Mouse (Mus musculus) C2C12 (cell line): ENCODE data around the gene Cldn7. TPM values are rescaled to one million over a fixed set of nuclear protein-coding genes. Genes with fewer than 3 reads are reported as not detected.

ENCODE experiments used
- H3K27me3 ChIP-seq: one replicate; pipeline ENCODE4 v1.6.1; 2011; ENCODE audit not compliant: control insufficient read depth, insufficient read depth, insufficient read length
- H3K36me3 ChIP-seq: one replicate; pipeline ENCODE4 v1.6.1; 2011; ENCODE audit not compliant: control insufficient read depth, insufficient read depth
- H3K4me3 ChIP-seq: one replicate; pipeline ENCODE4 v1.5.1; 2011; ENCODE audit warnings: mild to moderate bottlenecking, control low read depth; ENCODE audit not compliant: poor library complexity, insufficient read depth, severe bottlenecking
- H3K79me2 ChIP-seq: one replicate; pipeline ENCODE4 v1.6.1; 2011; ENCODE audit not compliant: control insufficient read depth, insufficient read depth
- H3K79me3 ChIP-seq: one replicate; pipeline ENCODE4 v1.6.1; 2011; ENCODE audit warnings: low read depth, control low read depth
- H3ac ChIP-seq: one replicate; pipeline ENCODE3; 2011; ENCODE audit warnings: low read depth; ENCODE audit not compliant: control insufficient read depth, insufficient read length
- CEBPB ChIP-seq: IDR thresholded peaks from one replicate; pipeline ENCODE4 v1.6.1; 2011; ENCODE audit warnings: low read depth, mild to moderate bottlenecking, control low read depth, moderate library complexity
- CTCF ChIP-seq: IDR thresholded peaks from one replicate; pipeline ENCODE4 v1.5.1; 2011; ENCODE audit not compliant: control insufficient read depth, insufficient read depth, insufficient read length
- FOSL1 ChIP-seq: IDR thresholded peaks from one replicate; pipeline ENCODE4 v1.8.0; 2011; ENCODE audit warnings: mild to moderate bottlenecking, low read length; ENCODE audit not compliant: poor library complexity, insufficient read depth, severe bottlenecking
- MAX ChIP-seq: IDR thresholded peaks from one replicate; pipeline ENCODE4 v1.6.1; 2011; ENCODE audit warnings: mild to moderate bottlenecking, control low read depth
- MYOD1 ChIP-seq: IDR thresholded peaks from one replicate; pipeline ENCODE4 v1.6.1; 2011; ENCODE audit warnings: low read depth; ENCODE audit not compliant: control insufficient read depth, insufficient read length
- MYOG ChIP-seq: IDR thresholded peaks from one replicate; pipeline ENCODE4 v1.6.1; 2011; ENCODE audit not compliant: control insufficient read depth, insufficient read length; ENCODE audit errors: extremely low read depth
- USF1 ChIP-seq: IDR thresholded peaks from one replicate; pipeline ENCODE4 v1.6.1; 2011; ENCODE audit warnings: low read depth, mild to moderate bottlenecking, control low read depth, moderate library complexity
- polyA plus RNA-seq: library from polyadenylated mRNA; unstranded; fragments of >200 nt; fragmentation: generic; extraction: Trizol; gene quantifications from one replicate; pipeline ENCODE4 v1.2.1, GENCODE M21; 2012; ENCODE audit warnings: missing spikeins

Cldn7 gene
- polyA plus RNA-seq, 1 experiment, result 0.06 TPM

DNA sequence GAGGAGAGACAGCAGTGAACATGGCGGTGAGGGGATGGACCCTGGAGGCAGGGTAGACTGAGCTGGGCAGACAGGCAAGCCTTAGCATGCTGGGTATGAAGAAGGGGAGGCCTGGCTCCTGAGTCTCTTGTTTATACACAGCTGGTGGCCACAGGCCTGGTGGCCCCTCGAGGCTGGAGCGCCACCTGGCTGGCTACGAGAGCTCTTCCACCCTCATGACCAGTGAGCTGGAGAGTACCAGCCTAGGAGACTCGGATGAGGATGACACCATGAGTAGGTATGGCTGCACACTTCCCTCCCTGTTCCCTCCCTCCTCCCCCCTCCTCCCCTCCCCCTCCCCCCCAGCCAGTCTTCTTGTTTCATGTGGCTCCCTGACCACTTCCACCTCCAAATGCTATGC lies 40.9 kb downstream of the Cldn7 start:
- Histone ChIP-seq H3K36me3 (peaks cover 52% of the 10 kb centered on the region), H3K4me3 (no peak overlapping the region), H3K79me3 (peaks cover 38% of the 10 kb centered on the region), H3ac (no peak overlapping the region), H3K27me3 (no peaks in the 10 kb centered on the region), H3K79me2 (peaks cover 49% of the 10 kb centered on the region)
- TF ChIP-seq MYOG (no peak), CTCF (peak; percentile 48)

DNA sequence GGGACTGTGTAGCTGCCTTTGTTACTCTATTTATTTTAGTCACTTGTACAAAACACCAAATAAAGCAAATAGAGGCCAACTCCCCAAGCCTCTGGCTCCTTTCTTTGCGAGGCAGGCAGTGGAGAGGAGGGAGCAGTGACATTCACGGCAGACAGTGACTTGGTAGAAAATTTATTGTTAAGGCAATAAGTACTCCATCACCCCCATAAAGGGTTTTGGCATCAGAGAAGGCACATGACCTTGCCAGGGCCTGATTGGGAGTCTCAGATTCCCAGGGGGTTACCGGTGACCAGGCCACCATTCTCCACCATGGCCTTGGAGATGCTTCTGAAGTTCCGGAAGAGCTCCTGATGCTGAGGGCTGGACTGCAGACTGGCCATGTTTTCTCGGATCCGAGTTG lies 45.5 kb downstream of the Cldn7 start:
- H3K79me2 ChIP-seq, result peaks cover 19% of the 10 kb centered on the region
- peaks cover 2% of the 10 kb centered on the region for H3K79me3 ChIP-seq
- no peak for TF ChIP-seq MYOD1
- TF ChIP-seq MYOG, result no peak
- TF ChIP-seq MAX, result no peak
- TF ChIP-seq USF1, result no peak
- no peak for TF ChIP-seq CTCF
- H3K4me3 ChIP-seq, result no peak overlapping the region
- H3K27me3 ChIP-seq, result no peaks in the 10 kb centered on the region
- peaks cover 85% of the 10 kb centered on the region for H3K36me3 ChIP-seq
- H3ac ChIP-seq, result no peak overlapping the region

DNA sequence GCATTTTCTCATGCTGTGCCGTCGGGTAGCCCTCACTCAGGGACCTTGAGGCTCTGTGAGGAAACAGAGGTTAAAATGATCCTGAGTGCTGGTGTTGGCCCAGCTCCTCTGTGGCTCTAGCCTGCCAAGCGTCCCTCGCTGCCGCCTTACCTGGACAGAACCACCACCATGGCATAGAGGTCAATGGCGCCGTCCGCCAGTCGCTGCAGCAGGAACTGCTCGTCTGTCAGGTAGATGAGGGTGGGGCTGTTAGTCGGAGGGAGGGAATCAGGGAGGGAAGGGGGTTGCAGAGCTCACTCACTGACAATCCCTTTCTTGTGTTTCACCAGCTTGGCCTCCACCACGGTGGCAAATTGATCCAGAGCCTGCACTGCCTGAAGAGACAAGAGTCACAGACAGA lies 46.0 kb downstream of the Cldn7 start:
- Histone ChIP-seq H3K4me3 (no peak overlapping the region), H3ac (no peak overlapping the region), H3K27me3 (no peaks in the 10 kb centered on the region), H3K79me2 (peaks cover 15% of the 10 kb centered on the region), H3K36me3 (peaks cover 81% of the 10 kb centered on the region), H3K79me3 (peaks cover 2% of the 10 kb centered on the region)
- TF ChIP-seq USF1, result no peak
- no peak for TF ChIP-seq MYOG
- TF ChIP-seq CEBPB, result no peak
- no peak for TF ChIP-seq MYOD1
- TF ChIP-seq FOSL1, result no peak
- TF ChIP-seq CTCF, result no peak
- no peak for TF ChIP-seq MAX

DNA sequence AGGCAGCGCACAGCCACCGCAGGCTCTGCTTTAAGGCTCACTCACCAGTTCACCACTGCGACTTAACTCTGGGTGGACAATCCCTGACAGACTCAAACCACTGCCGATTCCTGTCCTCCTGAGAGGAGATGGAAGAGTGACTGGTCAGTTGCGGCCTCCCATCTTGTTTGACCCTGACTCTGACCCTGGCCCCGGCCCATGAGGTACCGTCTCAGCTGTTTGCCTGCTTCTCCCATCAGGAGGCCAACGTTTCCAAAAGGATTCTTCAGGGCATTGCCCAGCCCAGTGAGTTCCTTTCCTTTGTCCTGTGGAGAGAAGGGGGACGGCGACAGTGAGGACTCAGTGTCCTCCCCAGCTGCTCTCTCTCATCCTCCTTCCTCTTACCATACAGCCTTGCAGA lies 46.4 kb downstream of the Cldn7 start:
- Histone ChIP-seq H3K79me3 (peaks cover 2% of the 10 kb centered on the region), H3K36me3 (peaks cover 79% of the 10 kb centered on the region), H3ac (no peak overlapping the region), H3K4me3 (no peak overlapping the region), H3K79me2 (peaks cover 15% of the 10 kb centered on the region), H3K27me3 (no peaks in the 10 kb centered on the region)
- TF ChIP-seq MAX (no peak), CTCF (no peak), FOSL1 (no peak), MYOD1 (no peak), CEBPB (no peak), MYOG (no peak), USF1 (no peak)

DNA sequence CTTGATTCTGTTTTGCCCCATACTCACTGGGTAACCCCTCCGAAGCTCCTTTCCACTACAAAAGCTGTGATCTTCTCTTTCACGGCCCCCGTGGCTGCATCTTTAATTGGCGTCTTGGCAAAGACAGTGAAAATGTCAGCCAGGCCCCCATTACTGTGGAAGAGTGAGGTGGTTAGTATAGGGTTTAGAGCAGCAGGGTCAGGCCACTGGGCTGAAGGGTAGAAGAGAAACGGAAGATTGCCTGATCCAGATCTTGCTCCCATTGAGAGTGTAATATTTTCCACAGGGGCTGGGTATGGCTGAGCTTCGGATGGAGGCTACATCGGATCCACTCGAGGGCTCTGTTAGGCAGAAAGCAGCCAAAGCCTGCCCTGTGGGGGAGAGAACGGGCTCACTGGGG lies 48.4 kb downstream of the Cldn7 start:
- no peak for TF ChIP-seq CTCF
- no peak for TF ChIP-seq MYOG
- TF ChIP-seq MYOD1, result no peak
- TF ChIP-seq FOSL1, result no peak
- TF ChIP-seq CEBPB, result no peak
- TF ChIP-seq MAX, result no peak
- TF ChIP-seq USF1, result no peak
- Histone ChIP-seq H3K36me3 (peaks cover 61% of the 10 kb centered on the region), H3ac (no peak overlapping the region), H3K79me3 (peaks cover 2% of the 10 kb centered on the region), H3K4me3 (no peak overlapping the region), H3K79me2 (peaks cover 15% of the 10 kb centered on the region), H3K27me3 (no peaks in the 10 kb centered on the region)

DNA sequence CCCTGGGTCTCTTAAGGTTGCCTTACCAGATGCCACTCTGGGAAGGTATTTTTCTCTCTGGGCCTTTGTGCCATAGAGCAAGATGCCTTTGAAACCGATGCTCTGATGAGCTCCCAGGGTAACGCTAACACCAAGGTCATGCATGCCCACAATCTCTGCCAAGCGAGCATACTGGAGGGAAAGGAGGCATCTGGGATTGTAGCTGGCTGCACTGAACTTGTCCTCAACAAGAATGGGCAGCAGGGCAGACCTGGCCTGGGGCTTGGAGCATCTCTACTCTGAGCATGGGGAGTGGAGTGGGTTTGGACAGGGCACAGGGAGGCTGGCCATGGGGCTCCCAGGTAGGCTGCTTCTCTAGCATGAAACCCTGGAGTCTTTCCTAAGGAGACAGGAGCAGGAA lies 48.8 kb downstream of the Cldn7 start:
- Histone ChIP-seq H3ac (no peak overlapping the region), H3K36me3 (peaks cover 56% of the 10 kb centered on the region), H3K79me3 (peaks cover 2% of the 10 kb centered on the region), H3K4me3 (no peak overlapping the region), H3K27me3 (no peaks in the 10 kb centered on the region), H3K79me2 (peaks cover 16% of the 10 kb centered on the region)
- TF ChIP-seq MYOG (no peak), MAX (no peak), CEBPB (no peak), FOSL1 (no peak), USF1 (no peak), CTCF (no peak), MYOD1 (no peak)
